Mouse (Mus musculus): ENCODE results near the gene Serping1. TPM values are rescaled to one million over a fixed set of nuclear protein-coding genes. Genes with fewer than 3 reads are reported as not detected.

The Serping1 gene
- polyA plus RNA-seq, 1 experiment from 2014 or later, result 59.7 TPM

DNA sequence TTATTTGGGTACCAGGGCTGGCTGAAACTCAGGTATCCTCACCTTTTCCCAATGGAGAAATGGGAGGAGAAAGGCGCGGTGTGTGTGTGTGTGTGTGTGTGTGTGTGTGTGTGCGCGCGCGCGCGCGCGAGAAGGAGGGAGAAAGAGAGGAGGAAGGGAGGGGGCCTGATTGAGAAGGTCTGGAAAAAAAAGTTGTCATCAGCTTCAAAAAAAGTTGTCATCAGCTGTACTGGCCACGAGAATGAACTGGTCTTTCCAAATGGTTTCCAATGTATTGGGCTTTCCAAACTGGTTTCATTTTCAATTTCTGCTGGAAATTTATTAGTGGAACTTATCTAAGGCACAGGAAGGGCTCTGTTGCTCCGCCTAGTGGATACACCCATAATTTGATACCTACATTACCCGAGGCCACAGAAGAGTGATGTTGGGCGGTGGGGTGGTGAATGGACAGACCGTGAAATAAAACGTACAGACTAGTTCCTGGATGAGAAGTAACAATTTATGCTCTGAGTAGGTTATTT is 23.9 kb upstream of the Serping1 start:
- H3K4me1 ChIP-seq (replicated peaks), result peaks cover 6% of the 10 kb centered on the region; the same call in 1 of the 2 replicates
- H3K9me3 ChIP-seq, result no peaks in the 10 kb centered on the region
- H3K27me3 ChIP-seq (replicated peaks), result no peaks in the 10 kb centered on the region
- ATAC-seq, result peak; percentile 81
- peak overlapping the region; percentile 65 for H3K27ac ChIP-seq
- H3K4me3 ChIP-seq (replicated peaks), result peak overlapping the region; percentile 58
- peak overlapping the region; percentile 93 for H3K4me2 ChIP-seq (replicated peaks)
- peak overlapping the region; percentile 54 for H3K9ac ChIP-seq
- no peaks in the 10 kb centered on the region for H3K36me3 ChIP-seq
- 1% methylated on average over 16 of the region's 16 CpGs for WGBS

DNA sequence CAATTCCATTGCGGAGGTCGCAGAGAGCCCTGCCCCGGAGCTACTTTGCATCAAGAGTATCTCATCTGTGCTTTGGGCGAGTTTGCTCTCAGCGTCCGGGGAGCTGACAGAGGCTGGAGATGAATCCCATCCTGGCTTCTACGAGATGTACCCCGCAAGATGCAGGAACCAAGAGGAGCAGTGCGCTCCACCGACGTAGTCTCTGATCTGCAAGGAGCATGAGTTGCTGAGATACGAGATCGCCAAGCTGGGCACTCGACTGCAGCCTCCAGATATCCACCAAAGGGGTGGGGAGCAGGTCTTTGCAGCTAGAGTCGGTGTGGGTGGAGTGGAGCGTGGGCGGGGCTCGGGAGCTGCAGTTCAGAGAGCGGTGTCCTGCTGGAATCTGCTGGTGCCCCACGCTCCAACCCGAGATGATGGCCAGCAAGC is 23.3 kb upstream of the Serping1 start, which contains the start of gene Ube2l6:
Gene Ube2l6, plus strand, starts transcription at position 336 of the 429 bp plus-strand sequence.
- Histone ChIP-seq H3K9ac (peak within 1 kb of the TSS; percentile 54), H3K27me3 (replicated peaks) (no peaks in the 10 kb centered on the region), H3K36me3 (no peaks in the 10 kb centered on the region)

DNA sequence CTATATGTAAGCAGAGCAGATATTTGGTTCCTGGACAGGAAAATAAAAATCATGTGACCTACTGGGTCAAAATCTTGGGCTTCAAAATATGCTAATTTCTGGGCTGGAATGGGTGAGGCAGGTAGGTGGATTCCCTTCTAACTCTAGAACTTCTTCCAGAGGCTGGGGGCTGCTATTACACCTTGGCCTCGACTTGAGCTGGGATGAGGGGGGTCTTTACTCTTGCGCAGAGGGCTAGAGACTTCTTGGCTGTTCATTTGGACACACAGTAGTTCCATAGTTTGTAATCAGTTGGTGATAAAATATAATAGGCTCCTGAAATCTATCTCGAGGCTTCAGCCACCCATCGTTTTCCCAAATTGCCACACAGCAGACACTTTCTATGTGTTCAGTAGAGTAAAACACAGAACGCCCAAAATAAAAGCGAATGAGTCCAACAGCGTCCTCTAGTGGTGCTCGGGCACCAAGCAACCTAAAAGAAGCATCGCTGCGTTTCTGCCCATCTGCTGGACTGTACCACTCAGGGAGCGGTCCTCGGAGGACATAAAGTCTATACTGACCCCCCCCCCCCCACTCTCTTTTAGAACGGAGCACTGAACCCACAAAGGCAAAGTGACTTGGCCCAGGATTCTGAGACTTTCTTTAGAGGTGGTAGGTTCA is 22.7 kb upstream of the Serping1 start:
- Histone ChIP-seq H3K4me1 (replicated peaks) (peaks cover 6% of the 10 kb centered on the region; the same call in 1 of the 2 replicates), H3K9me3 (no peaks in the 10 kb centered on the region), H3K36me3 (no peaks in the 10 kb centered on the region), H3K4me2 (replicated peaks) (peak overlapping the region; percentile 93), H3K4me3 (replicated peaks) (peak overlapping the region; percentile 58), H3K27me3 (replicated peaks) (no peaks in the 10 kb centered on the region), H3K27ac (peak overlapping the region; percentile 65; the same call in 1 of the 2 replicates), H3K9ac (peak overlapping the region; percentile 54)
- 13% methylated on average over 13 of the region's 13 CpGs for whole genome bisulfite sequencing
- ATAC-seq, result peak; percentile 44

More for the DNA sequence above, 23.3 kb upstream of the Serping1 start, which contains the start of gene Ube2l6:
- peak within 1 kb of the TSS; percentile 58 for H3K4me3 ChIP-seq (replicated peaks)
- H3K9me3 ChIP-seq, result no peaks in the 10 kb centered on the region
- H3K4me2 ChIP-seq (replicated peaks), result peak within 1 kb of the TSS; percentile 93
- peak within 1 kb of the TSS; percentile 65 for H3K27ac ChIP-seq
- WGBS, result under 1% methylated on average over 21 of the region's 21 CpGs
- H3K4me1 ChIP-seq (replicated peaks), result peaks cover 6% of the 10 kb centered on the region; the same call in 1 of the 2 replicates
- peak; percentile 87 for ATAC-seq

DNA sequence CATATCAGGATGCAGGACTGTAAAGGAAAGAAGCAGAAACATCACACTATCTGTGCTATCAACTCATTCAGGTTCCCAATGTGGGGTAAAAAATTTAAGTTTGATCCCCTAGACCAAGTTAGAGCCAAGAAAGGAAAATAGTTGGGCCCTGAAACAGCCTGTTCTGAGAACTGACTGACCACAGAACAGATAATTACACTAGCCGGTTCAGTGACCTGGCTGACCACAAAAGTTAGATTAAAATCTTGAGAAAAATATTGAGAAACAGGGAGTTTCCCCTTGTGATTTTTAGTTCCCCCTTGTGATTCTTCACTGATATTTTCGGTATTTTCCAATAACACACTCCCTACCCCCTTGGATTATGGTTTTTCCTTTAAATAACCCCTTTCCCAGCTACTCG is 18.6 kb upstream of the Serping1 start:
- 84% methylated on average over 3 of the region's 3 CpGs for WGBS
- Histone ChIP-seq H3K9me3 (no peaks in the 10 kb centered on the region), H3K4me1 (replicated peaks) (peaks cover 6% of the 10 kb centered on the region; the same call in 1 of the 2 replicates), H3K36me3 (no peaks in the 10 kb centered on the region), H3K27me3 (replicated peaks) (no peaks in the 10 kb centered on the region), H3K27ac (no peak overlapping the region), H3K9ac (no peak overlapping the region), H3K4me3 (replicated peaks) (no peak overlapping the region), H3K4me2 (replicated peaks) (no peak overlapping the region)
- no peak for ATAC-seq

DNA sequence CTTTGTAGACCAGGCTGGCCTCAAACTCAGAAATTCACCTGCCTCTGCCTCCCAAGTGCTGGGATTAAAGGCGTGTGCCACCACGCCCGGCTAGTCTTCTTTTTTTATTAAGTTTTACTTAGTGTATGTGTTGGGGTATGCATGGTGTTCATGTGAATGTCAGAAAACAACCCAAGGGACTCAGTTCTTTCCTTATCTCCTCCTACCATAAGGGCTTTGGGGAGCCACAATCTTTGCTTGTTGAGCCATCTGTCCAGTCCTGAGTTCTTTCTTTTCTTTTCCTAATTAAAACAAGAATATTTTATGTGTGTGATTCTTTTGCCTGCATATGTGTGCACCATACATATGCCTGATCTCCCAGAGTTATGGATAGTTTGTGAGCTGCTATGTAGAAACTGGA is 17.9 kb upstream of the Serping1 start:
- Histone ChIP-seq H3K4me1 (replicated peaks) (0 out of 2 replicates have a peak, but pooled peaks cover 3% of the 10 kb centered on the region), H3K27ac (no peak overlapping the region), H3K27me3 (replicated peaks) (no peaks in the 10 kb centered on the region), H3K4me3 (replicated peaks) (no peak overlapping the region), H3K36me3 (no peaks in the 10 kb centered on the region), H3K9ac (no peak overlapping the region), H3K9me3 (no peaks in the 10 kb centered on the region), H3K4me2 (replicated peaks) (no peak overlapping the region)
- 86% methylated on average over 3 of the region's 3 CpGs for WGBS
- ATAC-seq, result no peak

DNA sequence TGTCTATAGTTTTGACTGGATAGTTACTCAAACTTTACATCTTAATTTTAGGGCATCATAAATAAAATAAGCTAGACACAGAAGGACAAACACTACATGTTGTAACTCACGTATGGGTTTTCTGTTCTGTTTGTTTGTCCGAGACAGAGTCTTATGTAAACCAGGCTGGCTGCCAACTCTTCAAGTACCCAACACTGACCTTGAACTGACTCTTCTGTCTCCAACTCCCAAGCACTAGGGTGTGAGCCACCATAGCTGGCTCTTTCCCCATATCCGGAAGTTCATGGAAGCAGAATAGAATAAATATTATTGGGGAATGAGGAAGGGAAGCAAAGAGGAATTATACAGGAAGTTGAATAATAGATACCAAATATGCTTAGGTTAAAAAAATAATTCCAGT is 17.3 kb upstream of the Serping1 start:
- no peaks in the 10 kb centered on the region for H3K4me1 ChIP-seq (replicated peaks)
- no peaks in the 10 kb centered on the region for H3K27me3 ChIP-seq (replicated peaks)
- H3K4me2 ChIP-seq (replicated peaks), result no peak overlapping the region
- no peak overlapping the region for H3K27ac ChIP-seq
- WGBS, result 47% methylated on average over 3 of the region's 3 CpGs
- H3K9ac ChIP-seq, result no peak overlapping the region
- ATAC-seq, result no peak
- H3K4me3 ChIP-seq (replicated peaks), result no peak overlapping the region
- no peaks in the 10 kb centered on the region for H3K36me3 ChIP-seq
- no peaks in the 10 kb centered on the region for H3K9me3 ChIP-seq

DNA sequence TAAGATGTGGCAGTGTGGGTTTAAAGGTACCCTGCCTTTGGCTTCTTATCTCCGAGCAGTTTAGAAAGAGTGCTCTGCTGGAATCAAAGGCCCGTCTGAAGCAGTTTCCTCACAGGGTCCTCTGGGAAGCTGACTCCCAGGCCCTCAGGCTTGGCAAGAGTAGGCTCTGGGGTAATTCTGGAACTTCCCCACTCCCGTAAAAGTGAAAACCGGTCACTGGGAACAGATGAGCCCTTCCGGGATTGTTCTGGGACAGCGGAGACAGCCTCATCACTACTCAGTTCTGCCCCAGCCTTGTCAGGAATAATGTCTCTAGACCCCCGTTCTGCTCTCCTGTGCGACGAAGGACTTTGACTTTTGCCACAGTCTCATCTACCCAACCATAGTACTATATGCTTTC is 15.2 kb upstream of the Serping1 start:
- no peak overlapping the region for H3K4me2 ChIP-seq (replicated peaks)
- no peak for ATAC-seq
- H3K27ac ChIP-seq, result no peak overlapping the region
- H3K36me3 ChIP-seq, result no peaks in the 10 kb centered on the region
- no peaks in the 10 kb centered on the region for H3K27me3 ChIP-seq (replicated peaks)
- H3K9me3 ChIP-seq, result no peaks in the 10 kb centered on the region
- no peak overlapping the region for H3K9ac ChIP-seq
- WGBS, result 57% methylated on average over 9 of the region's 9 CpGs
- H3K4me3 ChIP-seq (replicated peaks), result no peak overlapping the region
- no peaks in the 10 kb centered on the region for H3K4me1 ChIP-seq (replicated peaks)

DNA sequence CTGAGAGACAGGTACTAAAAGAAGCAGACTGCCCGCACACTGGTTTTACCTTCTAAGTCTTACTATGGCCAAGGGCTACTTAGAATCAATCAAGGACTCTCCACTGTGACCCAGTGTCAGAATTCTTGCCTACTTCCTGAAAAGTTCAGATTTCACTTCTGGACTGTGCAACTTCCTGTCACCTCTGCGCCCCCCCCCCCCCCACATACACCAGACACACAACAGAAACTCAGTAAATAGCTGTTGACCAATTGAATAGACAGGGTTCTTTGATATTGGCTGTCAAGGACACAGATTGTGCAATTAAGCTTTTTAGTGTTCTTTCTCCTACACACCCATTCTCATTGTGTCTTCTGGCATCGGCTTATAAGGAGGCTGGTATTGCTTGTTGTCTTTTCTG is 13.1 kb upstream of the Serping1 start:
- 67% methylated on average over 3 of the region's 3 CpGs for WGBS
- no peaks in the 10 kb centered on the region for H3K36me3 ChIP-seq
- no peaks in the 10 kb centered on the region for H3K4me1 ChIP-seq (replicated peaks)
- no peaks in the 10 kb centered on the region for H3K27me3 ChIP-seq (replicated peaks)
- no peak overlapping the region for H3K9ac ChIP-seq
- H3K9me3 ChIP-seq, result no peaks in the 10 kb centered on the region
- H3K27ac ChIP-seq, result no peak overlapping the region
- no peak for ATAC-seq
- H3K4me3 ChIP-seq (replicated peaks), result no peak overlapping the region
- no peak overlapping the region for H3K4me2 ChIP-seq (replicated peaks)

DNA sequence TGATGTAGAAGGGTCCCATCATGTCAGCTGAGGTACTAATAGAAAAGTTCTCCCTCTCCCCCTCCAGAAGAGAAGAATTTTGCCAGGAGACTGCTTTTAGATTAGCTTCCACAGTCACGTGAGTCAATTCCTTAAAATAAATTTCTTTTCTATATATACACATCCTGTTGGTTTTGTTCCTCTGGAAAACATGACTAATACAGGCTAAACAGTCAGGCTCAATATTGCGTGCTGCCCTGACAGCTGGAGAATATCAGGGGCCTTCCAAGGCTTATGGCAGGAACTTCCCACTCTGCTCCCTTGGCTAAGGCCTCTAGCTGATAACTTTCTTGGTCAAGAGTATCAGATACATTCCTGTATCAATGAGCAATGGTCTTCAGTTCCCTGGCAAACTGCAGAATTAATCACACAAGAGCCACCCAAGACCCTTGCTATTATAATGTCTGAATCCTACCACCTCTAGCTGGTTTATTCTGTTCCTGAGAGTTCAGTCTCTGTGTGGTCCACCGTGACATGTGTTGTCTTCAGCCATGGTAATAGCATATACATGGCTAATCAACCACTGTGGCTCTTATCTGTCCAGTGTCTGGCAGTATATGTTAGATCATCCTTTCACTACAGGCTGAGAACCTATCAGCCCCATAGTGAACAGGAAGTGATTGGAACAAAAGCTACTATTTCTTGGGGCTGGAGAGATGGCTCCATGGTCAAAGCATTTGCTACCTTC is 8.8 kb upstream of the Serping1 start:
- ATAC-seq, result 0 out of 2 replicates have a peak, but pooled peaks have one; percentile 53
- Histone ChIP-seq H3K27me3 (replicated peaks) (no peaks in the 10 kb centered on the region), H3K4me1 (replicated peaks) (no peaks in the 10 kb centered on the region), H3K9ac (no peak overlapping the region), H3K9me3 (no peaks in the 10 kb centered on the region), H3K27ac (peak overlapping the region; percentile 54; the same call in 1 of the 2 replicates), H3K4me3 (replicated peaks) (no peak overlapping the region), H3K36me3 (no peaks in the 10 kb centered on the region), H3K4me2 (replicated peaks) (no peak overlapping the region)
- 49% methylated on average over 3 of the region's 3 CpGs for WGBS

DNA sequence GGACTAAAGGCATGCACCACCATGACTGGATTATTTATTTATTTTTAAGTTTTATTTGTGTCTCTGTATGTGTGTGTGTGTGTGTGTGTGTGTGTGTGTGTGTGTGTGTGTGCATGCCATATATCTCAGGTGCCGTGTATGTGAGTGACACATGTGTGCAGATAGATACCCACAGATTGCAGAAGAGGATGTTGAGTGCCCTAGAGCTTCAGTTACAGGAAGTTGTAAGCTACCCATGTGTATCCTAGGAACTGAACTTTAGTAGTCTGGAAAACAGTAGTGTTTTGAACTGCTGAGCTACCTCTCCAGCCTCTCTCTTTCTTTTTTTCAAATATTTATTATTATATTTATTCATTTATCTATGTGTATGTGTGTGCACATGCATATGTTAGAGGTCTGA is 8.1 kb upstream of the Serping1 start:
- Histone ChIP-seq H3K4me3 (replicated peaks) (no peak overlapping the region), H3K4me1 (replicated peaks) (no peaks in the 10 kb centered on the region), H3K4me2 (replicated peaks) (no peak overlapping the region), H3K9me3 (no peaks in the 10 kb centered on the region), H3K27me3 (replicated peaks) (no peaks in the 10 kb centered on the region), H3K27ac (no peak overlapping the region), H3K9ac (no peak overlapping the region), H3K36me3 (no peaks in the 10 kb centered on the region)
- WGBS, result 82% methylated on average over 1 of the region's 1 CpGs
- no peak for ATAC-seq

DNA sequence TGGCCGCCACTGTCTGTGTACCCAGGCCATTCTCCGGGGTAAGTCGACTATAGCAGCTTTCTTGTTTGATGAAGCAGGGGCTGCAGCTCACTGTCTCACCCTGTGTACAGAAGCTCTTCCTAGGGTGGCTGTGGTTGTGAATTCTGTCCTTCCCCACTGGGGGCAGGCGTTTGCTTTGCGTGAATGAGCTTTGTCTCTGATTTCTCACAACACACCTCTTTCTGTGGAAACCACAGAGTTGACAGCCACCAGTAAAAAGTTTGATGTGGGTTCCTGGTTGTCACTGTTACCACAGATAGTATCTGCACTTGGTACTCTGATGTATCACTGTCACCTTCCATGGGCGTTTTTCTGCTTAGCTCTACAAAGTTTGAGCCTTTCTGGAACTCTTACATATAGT is 4.0 kb upstream of the Serping1 start:
- ATAC-seq, result no peak

DNA sequence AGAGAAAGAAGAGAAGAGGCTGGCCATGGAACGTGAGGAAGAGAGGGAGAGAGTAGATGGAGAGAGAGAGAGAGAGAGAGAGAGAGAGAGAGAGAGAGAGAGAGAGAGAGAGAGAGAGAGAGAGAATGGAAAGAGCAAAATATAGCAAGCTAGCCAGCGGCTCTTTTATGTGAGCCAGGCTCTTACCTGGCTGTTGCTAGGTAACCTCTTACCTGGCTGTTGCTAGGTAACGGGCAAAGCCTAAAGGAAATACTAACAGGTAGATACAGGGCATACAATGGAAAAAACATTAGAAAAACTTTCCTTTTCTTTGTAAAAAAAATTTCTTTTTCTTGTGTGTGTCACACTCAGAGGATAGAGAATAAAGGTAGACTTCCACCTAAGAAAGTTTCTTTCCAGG is 2.5 kb upstream of the Serping1 start:
- Histone ChIP-seq H3K4me2 (replicated peaks) (no peak overlapping the region), H3K9ac (no peak overlapping the region), H3K4me1 (replicated peaks) (peaks cover 8% of the 10 kb centered on the region; the same call in 1 of the 2 replicates), H3K27me3 (replicated peaks) (no peaks in the 10 kb centered on the region), H3K27ac (no peak overlapping the region), H3K36me3 (no peaks in the 10 kb centered on the region), H3K4me3 (replicated peaks) (no peak overlapping the region), H3K9me3 (no peaks in the 10 kb centered on the region)
- 51% methylated on average over 3 of the region's 3 CpGs for WGBS
- ATAC-seq, result no peak

More for the DNA sequence above, 4.0 kb upstream of the Serping1 start:
- H3K9ac ChIP-seq, result no peak overlapping the region
- H3K27ac ChIP-seq, result no peak overlapping the region
- WGBS, result 44% methylated on average over 6 of the region's 6 CpGs
- no peak overlapping the region for H3K4me2 ChIP-seq (replicated peaks)
- H3K9me3 ChIP-seq, result no peaks in the 10 kb centered on the region
- H3K36me3 ChIP-seq, result no peaks in the 10 kb centered on the region
- H3K4me1 ChIP-seq (replicated peaks), result peaks cover 6% of the 10 kb centered on the region; the same call in 1 of the 2 replicates
- H3K4me3 ChIP-seq (replicated peaks), result no peak overlapping the region
- no peaks in the 10 kb centered on the region for H3K27me3 ChIP-seq (replicated peaks)

All from intestine, embryonic 15.5 days (tissue).